Mouse (Mus musculus) heart, adult 2 months (tissue): ENCODE data around the gene Mllt1.

ENCODE experiments used
- CTCF ChIP-seq: fragments of 200-600 bp; IDR thresholded peaks from 2 replicates; pipeline ENCODE4 v1.8.1; 2022; ENCODE audit warnings: antibody characterized with exemption, mild to moderate bottlenecking, moderate library complexity
- POLR2A ChIP-seq: fragments of 200-500 bp; IDR thresholded peaks from 2 replicates; pipeline ENCODE4 v1.6.1; 2011; ENCODE audit warnings: mild to moderate bottlenecking, low read depth, low read length, control low read depth; ENCODE audit not compliant: insufficient read depth

- TF ChIP-seq POLR2A (no peak), CTCF (no peak)
These were observed 85.5 kb downstream of the Mllt1 start for GRCm38 (mm10) chr17:56849710-56850109.
